Mouse (Mus musculus): ENCODE data around the gene Spag5. TPM values are rescaled to one million over a fixed set of nuclear protein-coding genes. Genes with fewer than 3 reads are reported as not detected.

The Spag5 gene
- polyA plus RNA-seq, 1 experiment from 2014 or later = 28.5 TPM

DNA sequence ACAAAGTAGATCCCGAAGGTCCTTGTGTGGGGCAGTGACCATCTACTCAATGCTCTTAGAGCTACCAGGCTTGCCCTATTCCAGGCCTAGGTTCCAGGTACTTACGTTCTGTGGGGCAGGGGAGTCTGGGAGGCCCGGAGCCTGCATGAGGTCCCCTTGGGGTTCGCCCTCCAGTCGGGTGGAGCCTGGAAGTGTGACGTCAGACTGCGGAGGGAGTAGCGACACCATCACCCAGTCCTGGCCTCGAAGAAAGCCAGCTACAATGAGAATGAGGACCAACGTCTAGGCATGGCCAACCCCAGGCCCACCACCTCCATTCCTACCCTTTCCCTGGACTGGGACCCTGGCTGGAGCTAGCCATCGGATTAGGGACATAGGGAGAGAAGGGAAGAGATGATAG, 70.4 kb downstream of the Spag5 start:
- Histone ChIP-seq H3K4me3 (ENCODE audit: low read length) (no peak overlapping the region), H3K4me1 (ENCODE audit: control insufficient read depth, insufficient read depth, low read length) (no peaks in the 10 kb centered on the region), H3K4me2 (ENCODE audit: low read depth, low read length) (no peak overlapping the region), H3K9ac (ENCODE audit: low read length) (no peak overlapping the region), H3K27ac (ENCODE audit: low read length) (no peak overlapping the region), H3K27me3 (ENCODE audit: control insufficient read depth, insufficient read depth, low read length) (no peaks in the 10 kb centered on the region; the same call in 1 of the 2 replicates), H3K9me3 (replicated peaks; ENCODE audit: control insufficient read depth, low read length) (no peaks in the 10 kb centered on the region), H3K36me3 (ENCODE audit: control insufficient read depth, insufficient read depth) (no peaks in the 10 kb centered on the region)
- 88% methylated on average over 11 of the region's 11 CpGs for WGBS
- no peak for ATAC-seq (replicated peaks; ENCODE audit: extremely low read depth, insufficient read depth, low FRiP score)

Other genes with a start within 250 kb of the Spag5 start
- 27.6 TPM in 2 replicates for gene Eral1, start 221.1 kb upstream of the Spag5 start, polyA plus RNA-seq (2015; fragmentation: Nextera tagmentation; extraction: Ambion mirVana)
- 14.9 and 15.2 TPM in 2 replicates for gene Fam222b, start 206.9 kb upstream of the Spag5 start, polyA plus RNA-seq (2015; fragmentation: Nextera tagmentation; extraction: Ambion mirVana)
- 37.3 and 39.1 TPM in 2 replicates for gene Traf4, start 135.9 kb upstream of the Spag5 start, polyA plus RNA-seq (2015; fragmentation: Nextera tagmentation; extraction: Ambion mirVana)
- gene Nek8, start 124.9 kb upstream of the Spag5 start, polyA plus RNA-seq (2015; fragmentation: Nextera tagmentation; extraction: Ambion mirVana) = 17.7 TPM in 2 replicates
- gene Tlcd1, start 124.8 kb upstream of the Spag5 start, polyA plus RNA-seq (2015; fragmentation: Nextera tagmentation; extraction: Ambion mirVana) = 14.2 and 16.1 TPM in 2 replicates
- gene Rpl23a, start 117.9 kb upstream of the Spag5 start, polyA plus RNA-seq (2015; fragmentation: Nextera tagmentation; extraction: Ambion mirVana) = 708 and 711 TPM in 2 replicates
- 51.5 and 60.8 TPM in 2 replicates for gene Rab34, start 113.1 kb upstream of the Spag5 start, polyA plus RNA-seq (2015; fragmentation: Nextera tagmentation; extraction: Ambion mirVana)
- 2.4 and 2.6 TPM in 2 replicates for gene Proca1, start 108.1 kb upstream of the Spag5 start, polyA plus RNA-seq (2015; fragmentation: Nextera tagmentation; extraction: Ambion mirVana)
- 58.0 and 64.5 TPM in 2 replicates for gene Sdf2, start 55.8 kb upstream of the Spag5 start, polyA plus RNA-seq (2015; fragmentation: Nextera tagmentation; extraction: Ambion mirVana)
- 16.3 and 16.9 TPM in 2 replicates for gene Supt6, start 55.5 kb upstream of the Spag5 start, polyA plus RNA-seq (2015; fragmentation: Nextera tagmentation; extraction: Ambion mirVana)
- 67.1 and 70.8 TPM in 2 replicates for gene 2610507B11Rik, start 39.8 kb upstream of the Spag5 start, polyA plus RNA-seq (2015; fragmentation: Nextera tagmentation; extraction: Ambion mirVana)
- 0.32 and 0.51 TPM in 2 replicates for gene BC030499, start 10.7 kb upstream of the Spag5 start, polyA plus RNA-seq (2015; fragmentation: Nextera tagmentation; extraction: Ambion mirVana)
- 29.0 and 30.7 TPM in 2 replicates for gene Aldoc, start 21.4 kb downstream of the Spag5 start, polyA plus RNA-seq (2015; fragmentation: Nextera tagmentation; extraction: Ambion mirVana)
- gene Pigs, start 26.9 kb downstream of the Spag5 start, polyA plus RNA-seq (2015; fragmentation: Nextera tagmentation; extraction: Ambion mirVana) = 52.3 and 56.3 TPM in 2 replicates
- gene Unc119, start 42.0 kb downstream of the Spag5 start, polyA plus RNA-seq (2015; fragmentation: Nextera tagmentation; extraction: Ambion mirVana) = 34.0 and 37.1 TPM in 2 replicates
- gene Foxn1, start 85.0 kb downstream of the Spag5 start, polyA plus RNA-seq (2015; fragmentation: Nextera tagmentation; extraction: Ambion mirVana) = 4.1 and 7.9 TPM in 2 replicates
- 0.10 and 0.70 TPM in 2 replicates for gene Slc13a2, start 120.7 kb downstream of the Spag5 start, polyA plus RNA-seq (2015; fragmentation: Nextera tagmentation; extraction: Ambion mirVana)
- 6.1 and 7.2 TPM in 2 replicates for gene Slc46a1, start 164.2 kb downstream of the Spag5 start, polyA plus RNA-seq (2015; fragmentation: Nextera tagmentation; extraction: Ambion mirVana)
- gene Sarm1, start 196.2 kb downstream of the Spag5 start, polyA plus RNA-seq (2015; fragmentation: Nextera tagmentation; extraction: Ambion mirVana) = 0.12 and 0.21 TPM in 2 replicates
- gene Vtn, start 197.6 kb downstream of the Spag5 start, polyA plus RNA-seq (2015; fragmentation: Nextera tagmentation; extraction: Ambion mirVana) = 2.1 and 2.3 TPM in 2 replicates
- not detected in 2 replicates for gene Sebox, start 201.9 kb downstream of the Spag5 start, polyA plus RNA-seq (2015; fragmentation: Nextera tagmentation; extraction: Ambion mirVana)
- 40.3 and 43.9 TPM in 2 replicates for gene Tmem199, start 210.6 kb downstream of the Spag5 start, polyA plus RNA-seq (2015; fragmentation: Nextera tagmentation; extraction: Ambion mirVana)
- 186 and 187 TPM in 2 replicates for gene Poldip2, start 210.7 kb downstream of the Spag5 start, polyA plus RNA-seq (2015; fragmentation: Nextera tagmentation; extraction: Ambion mirVana)
- gene Tnfaip1, start 234.8 kb downstream of the Spag5 start, polyA plus RNA-seq (2015; fragmentation: Nextera tagmentation; extraction: Ambion mirVana) = 70.5 and 78.4 TPM in 2 replicates
- 98.4 and 109 TPM in 2 replicates for gene Ift20, start 234.8 kb downstream of the Spag5 start, polyA plus RNA-seq (2015; fragmentation: Nextera tagmentation; extraction: Ambion mirVana)
- gene Tmem97, start 249.2 kb downstream of the Spag5 start, polyA plus RNA-seq (2015; fragmentation: Nextera tagmentation; extraction: Ambion mirVana) = 46.8 and 48.1 TPM in 2 replicates